Mouse (Mus musculus): ENCODE measurements around the gene Ptx4.
"Not testable (repeated sequence)": the region's sequence is repeated elsewhere in the genome, so short reads cannot be mapped to it uniquely, and the experiment has no call there.

The Ptx4 gene

DNA sequence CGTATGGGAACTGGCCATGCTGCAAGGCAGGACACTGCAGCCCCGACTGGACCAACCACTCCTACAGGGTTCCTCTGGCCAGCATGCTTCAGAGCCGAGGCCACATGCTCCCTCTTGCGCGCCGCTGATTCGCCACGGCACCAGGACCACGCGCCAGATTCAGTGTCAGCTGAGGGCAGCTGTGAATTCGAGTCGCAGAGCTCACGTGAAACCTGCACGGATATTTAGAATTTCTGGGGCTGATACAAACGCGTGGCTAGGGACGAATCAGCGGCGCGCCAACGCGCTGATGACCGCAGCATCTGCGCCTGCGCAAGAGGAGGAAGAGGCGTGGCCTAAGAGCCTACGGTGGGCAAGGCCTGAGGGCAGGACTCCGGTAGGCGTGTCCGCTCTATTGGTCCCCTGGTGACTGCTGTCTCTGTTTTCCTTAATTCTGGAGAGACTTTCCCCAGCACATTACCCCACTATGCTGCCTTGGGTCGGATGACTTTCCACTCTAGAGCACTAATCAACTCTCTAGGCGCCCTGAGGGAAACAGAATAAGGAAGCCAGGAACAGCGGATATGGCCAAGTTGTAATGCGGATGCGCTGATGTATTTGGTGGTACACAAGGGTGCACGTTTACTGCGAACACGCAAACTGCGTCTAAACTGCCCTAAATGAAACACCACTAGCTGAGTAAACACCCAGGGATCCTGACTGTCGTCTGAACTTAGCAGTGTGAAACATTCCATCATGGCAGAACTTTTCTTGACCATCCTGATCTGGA, 4.7 kb upstream of the Ptx4 start, which contains the start of gene Telo2:
Gene Telo2, minus strand, starts transcription at position 304 of the 769 bp plus-strand sequence.
- DNase-seq, result peak; percentile 96

- DNase-seq, result peak; percentile 14
Observed at GRCm38 (mm10) chr17:25117263-25117662, 3.3 kb upstream of the Ptx4 start.

- DNase-seq, result peak; percentile 14
Observed at GRCm38 (mm10) chr17:25123979-25124378, 3.4 kb downstream of the Ptx4 start.

DNA sequence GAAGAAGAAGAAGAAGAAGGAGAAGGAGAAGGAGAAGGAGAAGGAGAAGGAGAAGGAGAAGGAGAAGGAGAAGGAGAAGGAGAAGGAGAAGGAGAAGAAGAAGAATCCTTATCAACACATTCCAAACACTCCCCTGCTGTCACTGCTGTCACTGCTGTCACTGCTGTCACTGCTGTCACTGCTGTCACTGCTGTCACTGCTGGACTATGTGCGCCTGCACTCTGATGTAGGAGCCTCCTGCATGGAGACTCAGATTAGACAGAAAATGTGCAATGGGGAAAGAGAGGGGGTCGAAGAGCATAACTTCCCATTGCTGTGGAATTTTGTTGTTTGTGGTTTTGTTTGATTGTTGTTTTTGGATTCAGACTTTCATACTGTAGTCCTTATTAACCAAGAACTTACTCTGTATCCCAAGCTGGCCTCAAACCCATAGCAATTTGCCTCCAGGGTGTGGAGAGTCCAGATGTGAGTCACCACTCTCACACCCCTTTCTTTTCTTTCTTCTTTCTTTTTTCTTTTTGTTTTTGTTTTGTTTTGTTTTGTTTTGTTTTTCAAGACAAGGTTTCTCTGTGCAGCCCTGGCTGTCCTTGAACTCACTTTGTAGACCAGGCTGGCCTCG, 5.0 kb downstream of the Ptx4 start:
- DNase-seq, result not testable (repeated sequence)

- no peak for DNase-seq
Observed at GRCm38 (mm10) chr17:25127079-25127478, 6.5 kb downstream of the Ptx4 start.

DNA sequence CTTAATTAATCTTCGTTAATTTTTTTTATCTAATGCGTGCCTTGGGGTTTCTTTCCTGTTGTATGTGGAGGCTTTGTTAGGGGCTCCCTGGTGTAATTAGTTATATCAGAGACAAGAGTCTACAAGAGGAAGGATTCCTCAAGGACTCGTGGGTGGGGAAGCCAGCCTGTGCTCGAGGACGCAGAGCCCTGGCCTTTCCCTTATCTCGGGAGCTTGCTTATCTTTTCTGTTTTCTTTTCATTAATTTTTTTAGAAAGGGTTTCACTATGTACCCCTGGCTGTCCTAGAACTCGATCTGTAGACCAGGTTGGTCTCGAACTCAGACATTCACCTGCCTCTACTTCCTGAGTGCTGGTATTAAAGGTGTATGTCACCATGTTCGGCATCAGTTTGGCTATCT, 7.1 kb downstream of the Ptx4 start:
- no peak for DNase-seq

- no peak for DNase-seq
Observed at GRCm38 (mm10) chr17:25130060-25130459, 9.5 kb downstream of the Ptx4 start.

DNA sequence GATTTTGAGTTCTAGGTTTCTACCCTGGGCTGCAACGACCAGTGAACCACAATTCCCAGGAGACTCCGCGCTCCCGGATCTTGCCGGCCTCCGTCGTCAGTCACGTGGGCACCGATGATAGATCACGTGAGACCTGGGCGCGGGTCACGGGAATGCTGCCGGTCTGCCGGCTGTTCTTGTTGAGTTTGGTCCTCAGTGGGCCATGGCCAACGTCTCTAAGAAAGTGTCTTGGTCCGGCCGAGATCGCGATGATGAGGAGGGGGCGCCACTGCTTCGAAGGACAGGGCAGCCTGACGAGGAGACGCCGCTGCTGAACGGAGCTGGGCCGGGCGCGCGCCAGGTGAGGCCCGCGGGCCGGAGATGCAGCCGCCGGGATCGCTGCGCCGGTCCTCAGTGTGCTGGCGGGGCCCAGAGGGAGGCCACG, 12.7 kb downstream of the Ptx4 start, which contains the start of gene Clcn7:
Gene Clcn7, plus strand, starts transcription at position 117 of the 424 bp plus-strand sequence.
- DNase-seq, result peak; percentile 93

DNA sequence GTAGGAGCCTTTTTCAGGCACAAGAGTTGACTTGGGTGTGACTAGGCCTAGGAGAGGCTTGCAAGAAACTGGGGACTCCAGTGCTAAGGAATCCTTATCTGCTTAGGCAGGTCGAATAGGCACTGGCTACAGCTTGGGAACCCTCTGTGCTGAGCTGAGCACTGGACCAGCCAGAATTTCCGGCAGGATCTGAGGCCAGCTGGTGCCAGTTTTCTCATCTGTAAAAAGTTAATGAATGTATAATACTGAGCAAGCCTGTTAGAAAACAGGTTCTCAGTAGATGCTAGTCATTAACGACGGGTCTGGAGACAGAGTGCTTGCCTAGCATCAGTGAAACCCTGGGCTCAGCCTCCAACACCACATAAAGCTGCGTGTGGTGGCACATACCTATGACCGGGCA, 15.1 kb downstream of the Ptx4 start:
- no peak for DNase-seq

- no peak for DNase-seq
Observed at GRCm38 (mm10) chr17:25138803-25139202, 18.2 kb downstream of the Ptx4 start.

- no peak for DNase-seq
Observed at GRCm38 (mm10) chr17:25139960-25140359, 19.4 kb downstream of the Ptx4 start.

DNA sequence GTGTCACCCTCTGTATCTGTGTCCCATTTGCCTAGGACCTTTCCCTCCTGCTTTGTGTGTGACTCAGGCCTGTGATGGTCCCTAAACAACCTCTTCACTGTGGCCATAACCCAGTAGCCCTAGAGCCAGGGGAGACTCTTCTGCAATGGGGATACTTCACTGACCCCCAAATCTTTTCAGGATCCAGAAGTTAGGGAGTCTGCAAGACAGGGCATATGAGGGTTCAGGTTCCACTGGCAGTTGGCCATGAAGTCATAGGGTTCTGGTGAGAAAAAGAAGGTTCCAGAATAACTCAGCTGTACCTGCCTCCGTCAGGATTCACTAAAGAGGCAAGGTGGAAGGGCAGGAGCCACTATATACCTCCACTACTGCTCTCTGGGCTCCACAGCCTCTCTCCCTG, 41.6 kb downstream of the Ptx4 start, which contains the start of gene Ccdc154:
Gene Ccdc154, plus strand, starts transcription at position 301 of the 400 bp plus-strand sequence.
- DNase-seq, result no peak

GRCm38 (mm10) chr17:25163387-25163786, 42.8 kb downstream of the Ptx4 start:
- DNase-seq, result no peak

GRCm38 (mm10) chr17:25164770-25165169, 44.2 kb downstream of the Ptx4 start:
- DNase-seq, result no peak

- DNase-seq, result no peak
Observed at GRCm38 (mm10) chr17:25165970-25166671, 45.6 kb downstream of the Ptx4 start.

DNA sequence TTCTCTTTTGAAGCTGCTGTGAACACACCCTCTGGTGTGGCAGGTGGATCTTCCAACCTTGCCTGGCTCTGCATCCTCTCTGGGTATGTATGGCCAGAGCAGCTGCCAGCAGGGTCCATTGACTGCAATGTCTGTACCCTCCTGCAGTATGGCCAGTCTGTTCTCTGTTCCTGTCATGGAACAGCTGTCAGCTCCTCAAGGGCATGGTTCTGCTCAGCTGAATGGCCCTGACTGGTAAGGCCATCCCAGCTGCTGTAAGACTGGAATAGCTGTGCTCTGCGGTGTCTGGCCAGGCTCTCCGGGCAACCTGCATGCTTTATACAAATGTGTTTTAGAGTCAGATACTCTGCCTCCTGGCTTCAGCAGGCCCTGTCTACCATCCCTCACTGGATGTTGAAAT, 49.1 kb downstream of the Ptx4 start:
- no peak for DNase-seq

GRCm38 (mm10) chr17:25172558-25172957, 52.0 kb downstream of the Ptx4 start:
- DNase-seq, result peak; percentile 26

Measured in lung, postnatal 14 days (tissue).